Mouse (Mus musculus) olfactory bulb, adult 2 months (tissue): Measurements from ENCODE around the gene Espn.
A peak's percentile ranks its signal among the peaks of the same experiment; 100 is the strongest.

Experiments
- CTCF ChIP-seq: fragments of 200-500 bp; IDR thresholded peaks from 2 replicates; pipeline ENCODE4 v1.5.1; 2012; ENCODE audit warnings: low read depth, mild to moderate bottlenecking, low read length, moderate library complexity; ENCODE audit not compliant: insufficient read depth
- POLR2A ChIP-seq: fragments of 200-500 bp; IDR thresholded peaks from 2 replicates; pipeline ENCODE4 v1.6.1; 2012; ENCODE audit warnings: mild to moderate bottlenecking, low read depth, low read length, moderate library complexity; ENCODE audit not compliant: insufficient read depth

GRCm38 (mm10) chr4:152138497-152139260 lies 13.5 kb downstream of the Espn start:
- TF ChIP-seq CTCF (peak; percentile 73), POLR2A (no peak)
